Mouse (Mus musculus) MN1 (cell line): ENCODE results near the gene Panx1.

Experiments
- DNase-seq: peaks from one replicate; pipeline ENCODE4 v3.0.0-alpha.2; 2016; ENCODE audit warnings: low spot score

Gene Panx1

GRCm38 (mm10) chr9:15045084-15045669 is at the start of gene Panx1:
Panx1 (minus strand) TSS chr9:15045478.
- DNase-seq, result no peak

DNA sequence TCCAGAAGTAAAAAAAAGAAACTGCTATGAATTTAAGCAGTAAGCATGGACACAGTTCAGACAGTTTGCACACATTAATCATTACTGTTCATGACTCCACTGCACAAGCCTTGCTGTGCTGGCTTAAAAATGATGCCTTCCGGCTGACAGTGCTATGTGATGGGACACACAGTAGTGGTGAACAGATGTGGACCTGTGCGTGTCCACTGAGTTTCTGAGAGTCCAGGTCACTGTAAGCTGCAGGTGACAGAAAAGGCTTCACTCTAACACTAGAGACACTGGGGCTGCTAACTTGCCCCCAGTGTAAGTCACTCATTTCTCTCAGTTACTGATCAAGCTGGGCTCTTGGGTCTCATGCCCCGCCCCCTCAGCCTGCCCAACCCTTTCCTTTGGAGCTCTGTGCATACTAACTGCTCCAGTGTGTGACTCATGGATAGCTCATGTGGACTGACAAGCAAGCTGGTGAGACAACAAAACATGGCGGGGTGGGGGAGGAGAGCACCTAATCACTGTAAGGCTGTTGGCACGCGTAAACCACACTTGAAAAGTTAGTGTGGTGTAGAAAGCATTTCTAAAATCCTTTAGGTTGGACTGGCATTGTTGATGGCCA is 23.5 kb upstream of the Panx1 start:
- DNase-seq, result no peak

- no peak for DNase-seq
These were observed 22.9 kb upstream of the Panx1 start for GRCm38 (mm10) chr9:15067995-15068685.

- no peak for DNase-seq
These were observed 18.9 kb upstream of the Panx1 start for GRCm38 (mm10) chr9:15064176-15064575.

DNA sequence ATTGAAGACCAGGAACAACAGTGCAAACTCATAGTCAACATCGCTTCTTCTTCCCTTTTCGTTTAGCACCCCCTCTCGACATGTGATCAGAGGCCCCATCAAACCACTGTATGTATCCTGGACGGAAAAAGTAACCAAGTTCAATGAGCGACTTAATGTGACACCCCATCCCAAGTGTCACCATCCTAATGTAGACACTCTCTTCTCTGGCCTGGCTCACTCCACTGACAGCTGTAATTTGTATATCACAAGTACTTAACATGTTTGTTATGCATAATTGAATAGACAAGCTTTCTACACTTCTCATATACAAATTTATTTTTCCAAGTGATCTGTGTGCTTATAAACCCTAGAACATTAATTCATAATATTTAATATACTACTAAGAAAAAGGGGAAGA is 15.6 kb upstream of the Panx1 start:
- DNase-seq, result no peak

DNA sequence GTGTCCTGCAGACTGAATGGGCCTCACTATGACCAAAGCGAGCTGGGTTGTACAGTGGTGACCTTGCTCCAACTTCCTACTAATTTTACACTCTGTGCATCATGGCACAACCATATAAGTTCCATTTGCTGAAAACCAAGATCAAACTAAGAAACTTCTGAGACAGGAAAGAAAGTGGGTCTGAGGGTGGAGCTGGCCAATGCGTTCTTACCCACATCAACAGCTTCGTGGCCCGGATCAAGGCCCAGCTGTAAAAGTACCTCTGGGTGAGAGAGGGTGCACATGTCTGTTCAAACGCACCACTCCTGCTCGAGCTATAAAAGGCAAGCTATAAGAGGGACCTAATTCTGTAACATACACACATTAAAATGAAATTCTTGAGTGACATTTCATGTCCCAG is 14.7 kb upstream of the Panx1 start:
- no peak for DNase-seq

- DNase-seq, result no peak
These were observed 462 bp upstream of the Panx1 start for GRCm38 (mm10) chr9:15045740-15046139.

GRCm38 (mm10) chr9:15044391-15045083 is 741 bp downstream of the Panx1 start:
- no peak for DNase-seq

GRCm38 (mm10) chr9:15041556-15041955 is 3.7 kb downstream of the Panx1 start:
- DNase-seq, result no peak

GRCm38 (mm10) chr9:15039848-15040247 is 5.4 kb downstream of the Panx1 start:
- DNase-seq, result no peak

DNA sequence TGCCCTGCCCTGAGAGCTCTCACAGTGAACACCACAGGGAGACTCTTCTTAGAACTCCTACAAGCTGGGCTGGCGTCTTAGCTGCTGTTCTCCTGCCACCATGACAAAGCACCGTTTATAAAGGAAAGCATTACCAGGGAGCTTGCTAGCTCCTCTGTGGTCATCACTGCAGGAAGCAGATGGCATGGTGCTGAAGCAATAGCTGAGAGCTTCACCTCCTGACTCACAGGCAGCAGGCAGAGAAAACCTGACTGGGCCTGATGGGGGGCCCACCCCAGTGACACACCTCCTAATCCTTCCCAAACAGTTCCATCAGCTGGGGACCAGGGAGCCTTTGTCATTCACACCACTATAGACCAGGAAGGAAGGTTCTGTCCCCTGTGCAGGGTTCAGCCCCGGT is 7.6 kb downstream of the Panx1 start:
- no peak for DNase-seq

- no peak for DNase-seq
These were observed 8.0 kb downstream of the Panx1 start for GRCm38 (mm10) chr9:15037237-15037636.

DNA sequence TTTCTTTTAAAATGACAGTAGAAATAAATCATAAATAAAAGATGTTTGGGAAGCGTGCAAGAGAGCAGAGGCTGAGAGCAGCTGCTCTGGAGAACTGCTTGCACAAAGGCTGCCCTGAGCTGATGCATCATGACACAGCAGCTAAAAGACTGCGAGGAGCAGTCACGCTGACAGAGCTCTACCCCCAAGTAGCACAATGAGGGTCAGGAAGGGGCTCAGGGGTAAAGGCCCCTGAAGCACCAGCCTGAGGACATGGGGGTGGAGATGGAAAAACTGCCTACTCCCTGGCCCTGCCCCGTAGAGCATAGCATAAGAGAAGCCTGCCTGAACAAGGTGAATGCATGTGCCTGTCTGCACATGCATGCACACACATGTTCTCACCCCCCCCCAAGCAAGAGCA is 8.5 kb downstream of the Panx1 start:
- DNase-seq, result no peak

DNA sequence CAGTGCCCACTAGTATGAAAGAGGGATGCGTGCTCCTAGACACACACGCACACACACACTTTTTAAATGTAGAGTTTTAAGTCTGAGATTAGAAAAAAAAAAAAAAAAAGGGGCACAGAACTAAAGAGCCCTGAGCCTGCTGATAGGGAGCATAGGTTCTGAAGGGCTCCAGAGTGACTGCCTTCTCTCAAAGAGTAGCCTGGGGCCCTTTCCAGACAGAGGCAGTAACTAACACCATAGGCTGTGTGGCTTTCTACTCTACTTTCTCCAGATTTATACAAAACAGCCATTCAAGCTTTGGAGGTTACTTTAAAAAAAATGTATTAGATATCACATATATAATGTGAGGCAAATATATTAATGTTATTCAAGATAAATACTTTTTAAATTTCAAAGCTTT is 8.9 kb downstream of the Panx1 start:
- DNase-seq, result no peak

DNA sequence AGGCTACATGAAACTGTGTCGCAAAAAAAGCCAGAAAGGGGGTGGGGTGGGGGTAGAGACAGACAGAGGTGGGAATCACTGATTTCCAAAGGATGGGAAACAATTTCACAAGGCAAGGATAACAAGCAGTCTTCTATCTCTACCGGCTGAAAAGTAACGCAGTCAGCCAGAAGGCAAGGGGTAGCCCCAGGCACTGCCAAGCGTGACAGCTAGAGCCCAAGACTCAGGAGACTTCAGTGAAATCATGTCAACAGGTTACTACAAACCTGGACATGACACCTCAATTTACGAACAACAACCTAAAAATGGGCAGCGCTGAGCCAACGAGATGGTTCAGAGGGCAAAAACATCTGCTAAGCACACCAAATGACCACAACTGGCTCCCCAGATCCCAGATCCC is 9.3 kb downstream of the Panx1 start:
- DNase-seq, result no peak

GRCm38 (mm10) chr9:15034546-15035273 is 10.6 kb downstream of the Panx1 start:
- DNase-seq, result no peak

DNA sequence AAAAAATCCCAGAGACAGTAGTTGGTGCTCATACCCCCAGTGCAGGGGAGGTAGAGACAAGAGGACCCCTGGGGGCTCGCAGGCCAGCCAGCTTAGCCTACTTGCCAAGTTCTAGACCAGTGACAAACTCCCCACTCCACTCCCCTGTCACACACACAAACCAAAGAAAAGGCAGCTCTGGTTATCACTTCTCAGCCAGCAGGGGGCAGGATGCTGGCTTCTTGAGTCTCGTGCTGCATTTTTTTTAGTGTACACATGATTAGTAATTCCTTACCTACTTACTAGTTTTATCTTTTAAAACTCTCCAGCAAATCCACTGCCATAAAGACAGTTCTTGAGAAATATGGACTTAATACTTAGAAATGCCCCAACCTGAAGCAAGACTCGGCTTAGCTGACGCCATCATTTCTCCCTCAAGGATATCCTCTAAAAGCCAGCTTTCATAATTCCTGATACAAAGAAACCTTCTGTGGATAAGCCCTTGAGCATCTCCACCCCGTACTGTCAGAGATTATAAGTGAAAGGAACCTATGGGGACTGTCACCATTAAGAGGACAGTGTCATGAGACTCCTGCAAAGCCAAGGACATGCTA is 11.6 kb downstream of the Panx1 start:
- DNase-seq, result no peak

DNA sequence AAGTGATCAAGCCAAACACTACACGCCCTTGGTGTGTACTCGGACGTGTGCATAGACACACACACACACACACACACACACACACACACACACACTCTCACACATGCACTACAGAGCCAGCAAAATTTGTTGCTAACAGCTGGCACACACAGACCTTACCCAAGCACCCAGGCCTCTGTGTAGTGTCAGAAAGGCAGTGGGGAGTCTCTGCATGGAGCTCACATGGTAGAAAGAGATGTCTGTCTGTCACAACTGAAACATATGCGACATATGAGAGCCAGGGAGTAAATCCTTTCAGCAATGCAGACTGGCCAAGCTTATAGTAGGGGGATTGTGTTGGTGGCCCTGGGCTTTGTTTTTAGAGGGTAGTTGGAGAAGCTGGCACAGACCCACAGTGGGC is 12.5 kb downstream of the Panx1 start:
- DNase-seq, result no peak

- no peak for DNase-seq
These were observed 14.5 kb downstream of the Panx1 start for GRCm38 (mm10) chr9:15030771-15031170.

DNA sequence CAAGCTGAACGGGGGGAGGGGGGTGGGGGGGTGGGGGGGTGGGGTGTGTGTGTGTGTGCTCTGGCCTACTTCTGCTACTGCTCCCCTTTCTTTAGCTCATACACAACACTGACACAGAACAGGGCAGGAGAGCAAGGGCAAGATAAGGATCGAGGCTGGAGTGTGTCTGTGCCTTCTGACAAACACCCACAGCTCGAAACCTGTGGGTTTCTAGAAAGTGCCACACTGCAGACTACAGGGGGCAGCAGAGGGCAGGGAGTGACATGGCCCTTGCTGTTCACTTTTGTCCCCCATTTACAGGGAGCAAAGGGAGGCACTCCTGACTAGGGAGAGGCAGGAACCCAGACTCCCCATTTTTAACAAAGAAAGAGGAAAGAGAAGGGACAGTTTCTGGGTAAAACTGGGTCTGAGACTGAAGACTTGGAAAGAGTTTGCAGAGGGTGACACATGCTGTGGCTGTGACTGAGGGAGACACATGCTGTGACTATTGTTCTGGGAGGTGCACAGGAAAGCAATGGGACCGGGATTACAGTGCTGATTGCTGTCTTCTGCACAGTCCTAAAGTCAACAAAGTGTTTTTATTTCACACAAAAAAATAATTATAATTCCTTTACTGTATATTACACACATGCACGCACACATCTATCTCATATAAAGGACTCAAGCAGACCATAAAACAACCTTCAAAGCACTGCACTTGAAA is 16.1 kb downstream of the Panx1 start:
- DNase-seq, result no peak

DNA sequence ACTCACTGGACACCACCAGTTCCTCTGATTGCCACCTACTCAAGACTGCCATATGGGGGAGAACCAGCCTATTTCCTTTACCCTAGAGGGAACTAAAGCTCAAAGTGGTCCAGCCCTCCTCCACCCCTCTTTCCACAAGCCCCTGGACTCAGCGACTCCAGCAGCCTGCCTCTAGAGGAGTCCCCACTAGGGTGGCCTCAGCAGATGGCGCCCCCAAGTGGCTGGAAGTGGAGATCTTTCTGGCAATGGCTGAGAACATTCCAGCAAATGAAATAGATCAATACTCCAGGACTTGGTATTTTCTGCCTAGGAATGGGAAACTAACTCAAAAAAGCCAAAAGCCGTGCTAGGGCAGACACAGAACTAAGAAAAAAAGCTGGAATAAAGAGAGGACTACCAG is 17.6 kb downstream of the Panx1 start:
- no peak for DNase-seq
